In the genomic region with DNA sequence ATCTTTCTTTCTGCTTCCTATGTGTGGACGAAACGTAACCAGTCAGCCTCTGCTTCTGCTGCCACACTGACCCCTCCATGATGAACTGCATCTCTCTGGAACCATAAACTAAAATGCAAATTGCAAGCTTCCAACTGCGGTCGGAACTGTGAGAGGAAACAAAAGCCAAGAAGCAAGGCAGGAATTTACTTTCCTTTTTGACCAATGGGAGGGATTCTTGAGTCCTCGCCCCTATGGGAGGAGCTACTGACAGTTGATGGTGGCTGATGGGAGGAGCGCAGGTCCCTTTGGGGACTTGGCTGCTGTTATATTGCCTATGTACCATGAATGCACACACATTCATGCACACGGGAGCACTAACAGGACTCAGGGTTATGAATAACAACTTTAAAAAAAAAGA, we compare ENCODE assay signal across 23 mouse cellular contexts. TPM values are rescaled to one million over a fixed set of nuclear protein-coding genes. Genes with fewer than 3 reads are reported as not detected.
"Had no signal": no experiment of that assay in that cellular context is flagged by ENCODE, and none has a peak within 500 bp of the region (broad histone marks: within the 10 kb centered on the region; RNA-seq: fewer than 3 reads in every experiment).

No protein-coding gene starts in this region.

- H3K27ac ChIP-seq: neural tube, embryonic 13.5 days; neural tube, embryonic 15.5 days; stomach, embryonic 15.5 days; stomach, postnatal 0 days had no signal

- DNase-seq: retina, postnatal 1 day; right cerebral cortex, adult 18-20 months; right cerebral cortex, postnatal 14 days; right cerebral cortex, postnatal 25 days; right cerebral cortex, postnatal 4 days; spleen, adult 18-20 months; thymus, adult 18-20 months; thymus, adult 2 months; thymus, postnatal 14 days; thymus, postnatal 25 days; thymus, postnatal 36 days; thymus, postnatal 4 days had no signal

- H3K4me3 ChIP-seq: neural tube, embryonic 13.5 days; neural tube, embryonic 15.5 days; stomach, embryonic 15.5 days had no signal

- H3K9ac ChIP-seq: neural tube, embryonic 13.5 days; neural tube, embryonic 15.5 days; stomach, embryonic 15.5 days had no signal

- H3K36me3 ChIP-seq: neural tube, embryonic 13.5 days; neural tube, embryonic 15.5 days; stomach, embryonic 15.5 days had no signal

- H3K4me2 ChIP-seq: neural tube, embryonic 13.5 days; neural tube, embryonic 15.5 days; stomach, embryonic 15.5 days had no signal

- H3K9me3 ChIP-seq: neural tube, embryonic 13.5 days; neural tube, embryonic 15.5 days; stomach, embryonic 15.5 days had no signal

- H3K27me3 ChIP-seq: neural tube, embryonic 13.5 days; neural tube, embryonic 15.5 days; stomach, embryonic 15.5 days had no signal

RNA-seq across cellular contexts. Expression of a gene that starts 38.3 kb away (rescaled TPM):
- total RNA-seq: neutrophil, adult 5-6 weeks had no signal
- polyA plus RNA-seq: small intestine, adult 2 months; spleen, adult 2 months; stomach, embryonic 14.5 days; stomach, embryonic 15.5 days; stomach, embryonic 16.5 days; stomach, postnatal 0 days; thymus, postnatal 0 days; urinary bladder, adult 2 months had no signal
